Mouse (Mus musculus): ENCODE results near the gene Uox. TPM values are rescaled to one million over a fixed set of nuclear protein-coding genes. Genes with fewer than 3 reads are reported as not detected.
A peak's percentile ranks its signal among the peaks of the same experiment; 100 is the strongest.

Gene Uox
- not detected in 2 replicates for polyA plus RNA-seq (2016; fragmentation: Nextera tagmentation; extraction: Ambion mirVana)

DNA sequence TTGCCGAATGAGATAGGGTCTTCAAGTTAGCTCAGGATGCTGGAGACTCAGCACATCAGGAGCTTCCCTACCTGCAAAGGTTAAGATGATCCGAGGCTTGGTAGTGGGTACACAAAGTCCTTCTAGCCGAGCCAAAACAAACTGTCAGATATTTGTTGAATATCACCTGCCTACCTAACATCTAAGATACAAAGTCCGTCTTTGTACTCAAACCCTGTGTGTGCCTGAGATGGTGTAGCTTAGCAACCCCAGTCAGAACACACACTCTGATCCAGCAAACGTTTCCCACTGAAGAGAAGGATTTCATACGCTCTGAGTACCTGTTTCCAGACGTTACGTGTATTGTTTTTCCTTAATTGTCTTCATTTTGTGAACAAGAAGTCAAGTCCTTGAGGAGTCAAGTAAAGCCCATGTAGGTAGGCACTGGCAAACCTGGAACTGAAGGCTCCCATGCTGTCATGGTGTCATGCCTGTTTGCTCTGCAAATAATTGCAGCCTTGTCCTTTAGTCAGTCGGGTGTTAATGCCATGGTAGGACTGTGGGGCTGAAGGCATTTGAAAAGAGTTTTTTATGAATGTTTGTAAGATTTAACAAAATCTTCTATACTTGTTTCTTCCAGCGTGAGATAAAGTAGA is at the start of gene Uox:
TSS of gene Uox (plus strand) at position 279 of the 635 bp plus-strand sequence.
- H3K27ac ChIP-seq (replicated peaks) = no peak within 1 kb of the TSS
- H3K36me3 ChIP-seq (replicated peaks) = no peaks in the 10 kb centered on the region
- no peaks in the 10 kb centered on the region for H3K27me3 ChIP-seq (replicated peaks; ENCODE audit: low read depth, poor library complexity, severe bottlenecking)
- DNase-seq (ENCODE audit: low spot score) = no peak
- no peak within 1 kb of the TSS for H3K4me3 ChIP-seq
- no peaks in the 10 kb centered on the region for H3K9me3 ChIP-seq
- 86% methylated on average over 10 of the region's 10 CpGs for WGBS
- H3K4me1 ChIP-seq = 0 out of 2 replicates have a peak, but pooled peaks cover 8% of the 10 kb centered on the region

DNA sequence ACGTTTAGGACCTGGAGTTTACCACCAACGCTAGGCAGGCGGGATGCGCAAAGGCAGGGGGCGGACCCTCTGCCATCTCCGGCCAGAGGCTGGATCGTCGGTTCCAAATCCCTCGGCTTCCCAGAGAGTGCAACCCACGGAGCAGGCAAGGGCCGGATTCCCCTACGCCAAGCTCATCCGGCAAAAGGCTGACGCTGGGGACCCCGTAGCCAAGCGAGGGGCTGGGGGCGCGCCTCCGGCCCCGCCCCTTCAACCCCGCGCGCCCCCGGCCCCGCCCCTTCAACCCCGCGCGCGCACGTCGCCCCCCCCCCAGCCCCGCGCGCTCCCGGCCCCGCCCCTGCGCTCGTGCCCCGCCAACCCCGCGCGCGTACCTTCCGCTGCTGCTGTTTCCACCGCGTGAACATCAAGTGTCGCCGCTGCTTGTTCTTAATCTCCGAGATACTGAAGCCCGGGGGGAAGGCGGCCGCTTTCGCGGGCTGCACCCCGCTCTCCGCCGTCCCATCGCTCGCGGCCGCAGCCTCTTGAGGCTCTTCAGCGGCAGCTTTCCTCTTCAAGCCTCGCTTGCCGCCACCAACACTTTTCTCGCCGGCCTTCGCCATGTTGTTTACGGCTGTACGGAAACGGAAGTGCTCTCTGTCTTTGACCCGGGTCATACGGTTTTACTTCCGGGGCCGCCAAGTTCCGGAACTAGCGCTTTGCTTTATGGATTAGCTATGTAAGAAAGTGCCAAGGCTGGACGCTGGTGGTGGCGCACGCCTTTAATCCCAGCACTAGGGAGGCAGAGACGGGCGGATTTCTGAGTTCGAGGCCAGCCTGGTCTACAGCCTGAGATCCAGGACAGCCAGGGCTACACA is 49.2 kb upstream of the Uox start, which contains the start of gene Rpf1:
TSS of gene Rpf1 (minus strand) at position 632 of the 854 bp plus-strand sequence.
- Histone ChIP-seq H3K4me1 (peaks cover 8% of the 10 kb centered on the region), H3K36me3 (replicated peaks) (peaks cover 32% of the 10 kb centered on the region), H3K27ac (replicated peaks) (peak within 1 kb of the TSS; percentile 98), H3K9me3 (no peaks in the 10 kb centered on the region), H3K4me3 (peak within 1 kb of the TSS; percentile 90), H3K27me3 (replicated peaks; ENCODE audit: low read depth, poor library complexity, severe bottlenecking) (no peaks in the 10 kb centered on the region)
- peak; percentile 88 for DNase-seq (ENCODE audit: low spot score)
- under 1% methylated on average over 71 of the region's 82 CpGs for WGBS

DNA sequence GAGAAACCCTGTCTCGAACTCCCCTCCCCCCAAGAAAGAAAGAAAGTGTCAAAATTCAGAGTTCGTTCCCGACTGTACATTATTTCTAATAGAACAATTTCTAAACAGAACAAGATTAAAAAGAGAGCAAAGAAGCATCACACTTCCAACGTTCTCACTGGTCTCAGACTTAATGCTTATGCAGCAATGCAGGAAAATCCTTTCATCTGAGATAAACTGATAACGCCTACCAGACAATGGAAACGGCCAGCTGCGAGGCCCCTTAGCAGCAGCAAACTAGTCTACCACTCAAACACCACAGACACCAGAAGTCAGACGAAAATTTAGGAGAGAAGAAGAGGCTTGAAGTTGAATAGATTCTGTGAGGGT is 48.6 kb upstream of the Uox start:
- H3K9me3 ChIP-seq = no peaks in the 10 kb centered on the region
- no peaks in the 10 kb centered on the region for H3K27me3 ChIP-seq (replicated peaks; ENCODE audit: low read depth, poor library complexity, severe bottlenecking)
- 18% methylated on average over 8 of the region's 8 CpGs for WGBS
- no peak for DNase-seq (ENCODE audit: low spot score)
- peaks cover 26% of the 10 kb centered on the region for H3K36me3 ChIP-seq (replicated peaks)
- H3K4me1 ChIP-seq = peaks cover 8% of the 10 kb centered on the region
- peak overlapping the region; percentile 90 for H3K4me3 ChIP-seq
- H3K27ac ChIP-seq (replicated peaks) = peak overlapping the region; percentile 98

DNA sequence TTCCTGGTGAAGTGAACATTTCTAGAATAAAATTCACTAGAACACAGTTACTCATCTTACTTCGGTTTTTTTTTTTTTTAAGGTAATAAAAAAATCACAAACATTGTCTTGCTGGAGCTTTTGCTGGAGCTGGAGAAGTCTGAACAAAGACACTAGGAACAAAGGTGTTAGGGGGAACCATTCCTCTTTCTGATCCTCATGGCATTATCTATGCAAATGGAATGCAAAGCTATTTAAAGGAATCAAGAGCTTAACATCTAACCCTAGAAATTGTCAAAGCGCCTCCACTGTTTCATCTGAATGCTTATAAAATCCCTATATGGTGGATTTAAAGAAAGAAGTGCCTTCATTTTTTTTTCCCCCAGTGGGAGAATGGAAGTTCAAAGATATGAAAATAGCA is 41.9 kb upstream of the Uox start:
- H3K27me3 ChIP-seq (replicated peaks; ENCODE audit: low read depth, poor library complexity, severe bottlenecking) = no peaks in the 10 kb centered on the region
- DNase-seq (ENCODE audit: low spot score) = no peak
- no peaks in the 10 kb centered on the region for H3K36me3 ChIP-seq (replicated peaks)
- H3K9me3 ChIP-seq = no peaks in the 10 kb centered on the region
- no peak overlapping the region for H3K27ac ChIP-seq (replicated peaks)
- no peak overlapping the region for H3K4me3 ChIP-seq
- 45% methylated on average over 2 of the region's 2 CpGs for WGBS
- H3K4me1 ChIP-seq = no peaks in the 10 kb centered on the region

DNA sequence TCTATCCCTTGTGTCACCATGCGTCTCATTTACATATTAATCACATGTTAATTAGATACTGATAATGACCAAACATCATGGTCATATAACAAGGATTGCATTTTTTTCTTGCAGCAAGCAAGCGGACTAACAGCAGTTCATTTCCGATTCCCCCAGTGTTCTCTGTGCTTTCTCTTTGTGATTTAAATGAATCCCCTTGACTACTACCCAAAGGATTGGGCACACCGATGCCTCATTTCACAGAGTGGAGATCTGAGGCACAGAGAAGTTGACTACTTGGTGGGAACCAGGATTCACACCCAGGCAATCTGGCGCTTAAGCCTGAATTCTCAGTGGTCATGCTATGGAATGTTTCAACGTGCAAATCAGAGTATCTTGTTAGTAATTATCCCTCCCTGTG is 35.2 kb upstream of the Uox start:
- no peaks in the 10 kb centered on the region for H3K36me3 ChIP-seq (replicated peaks)
- no peaks in the 10 kb centered on the region for H3K9me3 ChIP-seq
- H3K4me3 ChIP-seq = no peak overlapping the region
- no peak for DNase-seq (ENCODE audit: low spot score)
- no peaks in the 10 kb centered on the region for H3K27me3 ChIP-seq (replicated peaks; ENCODE audit: low read depth, poor library complexity, severe bottlenecking)
- H3K4me1 ChIP-seq = no peaks in the 10 kb centered on the region
- WGBS = 68% methylated on average over 6 of the region's 6 CpGs
- no peak overlapping the region for H3K27ac ChIP-seq (replicated peaks)

DNA sequence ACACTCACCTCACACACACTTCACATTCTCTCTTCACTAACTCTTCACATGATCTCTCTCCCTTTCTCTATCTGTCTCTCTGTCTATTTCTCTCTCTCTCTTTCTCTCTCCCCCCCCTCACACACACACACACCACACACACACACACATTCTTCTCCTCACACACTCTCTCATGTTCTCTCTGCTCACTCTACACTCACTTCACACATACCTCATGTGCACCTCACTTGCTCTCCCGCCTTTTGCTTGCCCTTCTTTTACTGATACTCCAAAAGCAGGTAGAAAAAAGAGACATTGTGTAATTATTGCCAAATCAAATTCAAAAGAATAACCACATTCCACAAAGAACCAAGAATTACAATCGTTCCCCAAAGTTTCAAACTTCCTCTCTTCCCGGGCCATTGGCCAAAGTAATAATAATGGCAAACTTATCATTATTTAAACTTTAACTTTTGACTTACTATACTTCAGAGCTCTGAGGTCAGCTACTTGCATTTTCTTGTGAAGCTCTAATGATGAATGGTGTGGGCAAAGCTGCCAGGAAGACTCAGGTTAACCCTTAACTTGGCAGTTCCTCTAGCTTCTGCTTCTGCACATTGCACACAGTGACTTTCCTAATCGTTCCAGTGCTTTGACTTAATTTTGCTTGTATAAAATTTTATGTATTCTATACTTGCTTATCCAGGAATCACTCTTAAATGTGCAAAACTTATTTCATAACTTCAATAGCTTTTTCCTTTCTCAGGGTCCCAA is 29.5 kb upstream of the Uox start:
- Histone ChIP-seq H3K27ac (replicated peaks) (no peak overlapping the region), H3K4me3 (no peak overlapping the region), H3K27me3 (replicated peaks; ENCODE audit: low read depth, poor library complexity, severe bottlenecking) (no peaks in the 10 kb centered on the region), H3K36me3 (replicated peaks) (no peaks in the 10 kb centered on the region), H3K4me1 (no peaks in the 10 kb centered on the region), H3K9me3 (no peaks in the 10 kb centered on the region)
- DNase-seq (ENCODE audit: low spot score) = no peak
- 86% methylated on average over 4 of the region's 4 CpGs for WGBS

DNA sequence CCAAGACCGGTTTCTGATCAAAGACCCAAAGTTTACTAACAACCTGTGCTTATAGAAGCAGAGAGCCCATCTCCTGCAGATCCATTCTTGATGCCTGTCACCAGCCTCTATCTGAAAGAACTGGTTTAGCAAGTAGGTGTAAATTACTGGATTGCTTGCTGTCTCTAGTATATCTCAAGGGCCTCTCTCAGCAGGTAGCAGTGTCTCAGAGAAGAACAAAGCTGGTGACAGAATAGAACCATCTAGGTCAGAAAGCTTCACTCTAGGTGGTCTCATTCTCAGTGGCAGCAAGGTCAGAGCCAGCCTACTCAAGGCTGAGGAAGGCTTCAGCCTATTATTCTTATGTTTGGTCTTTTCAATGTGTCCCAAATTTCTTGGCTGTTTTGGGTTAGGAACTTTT is 26.6 kb upstream of the Uox start:
- H3K27ac ChIP-seq (replicated peaks) = no peak overlapping the region
- H3K4me1 ChIP-seq = no peaks in the 10 kb centered on the region
- no peaks in the 10 kb centered on the region for H3K36me3 ChIP-seq (replicated peaks)
- H3K27me3 ChIP-seq (replicated peaks; ENCODE audit: low read depth, poor library complexity, severe bottlenecking) = no peaks in the 10 kb centered on the region
- no peaks in the 10 kb centered on the region for H3K9me3 ChIP-seq
- no peak for DNase-seq (ENCODE audit: low spot score)
- 41% methylated on average over 1 of the region's 1 CpGs for WGBS
- no peak overlapping the region for H3K4me3 ChIP-seq

DNA sequence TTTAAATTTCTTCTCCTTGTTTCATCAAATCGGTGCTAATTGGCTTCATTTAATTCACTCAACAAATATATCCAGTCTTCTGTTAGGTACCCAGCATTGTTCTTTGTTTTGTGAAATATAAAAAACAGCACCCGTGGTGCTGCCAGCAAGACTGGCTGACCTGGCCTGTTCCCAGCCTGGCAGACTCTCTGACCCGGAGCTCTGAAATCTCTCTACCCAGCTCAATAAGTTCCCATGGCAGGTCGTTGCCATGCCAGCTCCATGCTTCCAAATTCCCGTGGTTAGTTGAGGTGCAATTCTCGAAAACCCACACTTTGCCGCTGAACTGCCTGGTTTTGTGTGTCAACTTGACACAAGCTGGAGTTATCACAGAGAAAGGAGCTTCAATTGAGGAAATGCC is 15.4 kb upstream of the Uox start:
- no peaks in the 10 kb centered on the region for H3K4me1 ChIP-seq
- H3K4me3 ChIP-seq = no peak overlapping the region
- no peaks in the 10 kb centered on the region for H3K27me3 ChIP-seq (replicated peaks; ENCODE audit: low read depth, poor library complexity, severe bottlenecking)
- H3K27ac ChIP-seq (replicated peaks) = no peak overlapping the region
- no peak for DNase-seq (ENCODE audit: low spot score)
- WGBS = 85% methylated on average over 7 of the region's 7 CpGs
- no peaks in the 10 kb centered on the region for H3K9me3 ChIP-seq
- no peaks in the 10 kb centered on the region for H3K36me3 ChIP-seq (replicated peaks)

DNA sequence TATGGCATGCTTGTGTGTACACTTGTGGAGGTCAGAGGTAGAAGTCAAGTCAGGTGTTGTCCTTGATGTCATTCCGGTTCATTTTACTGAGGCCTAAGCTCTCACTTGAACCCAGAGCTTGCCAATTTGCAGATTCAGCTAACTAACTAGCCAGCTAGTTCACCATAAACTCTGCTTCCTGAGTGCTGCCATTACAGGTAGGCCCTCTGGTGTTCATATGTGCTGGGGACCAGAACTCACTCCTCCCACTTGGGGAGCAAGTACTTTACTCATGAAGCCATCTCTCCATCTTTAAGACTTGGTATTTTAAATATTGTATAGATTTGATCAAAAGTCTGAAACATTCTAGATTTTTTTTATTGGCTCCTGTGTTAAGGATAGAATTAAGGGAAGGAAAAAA is 13.7 kb upstream of the Uox start:
- no peak overlapping the region for H3K4me3 ChIP-seq
- H3K27ac ChIP-seq (replicated peaks) = no peak overlapping the region
- no peak for DNase-seq (ENCODE audit: low spot score)
- no peaks in the 10 kb centered on the region for H3K36me3 ChIP-seq (replicated peaks)
- H3K4me1 ChIP-seq = no peaks in the 10 kb centered on the region
- 68% methylated on average over 1 of the region's 1 CpGs for WGBS
- no peaks in the 10 kb centered on the region for H3K9me3 ChIP-seq
- no peaks in the 10 kb centered on the region for H3K27me3 ChIP-seq (replicated peaks; ENCODE audit: low read depth, poor library complexity, severe bottlenecking)

DNA sequence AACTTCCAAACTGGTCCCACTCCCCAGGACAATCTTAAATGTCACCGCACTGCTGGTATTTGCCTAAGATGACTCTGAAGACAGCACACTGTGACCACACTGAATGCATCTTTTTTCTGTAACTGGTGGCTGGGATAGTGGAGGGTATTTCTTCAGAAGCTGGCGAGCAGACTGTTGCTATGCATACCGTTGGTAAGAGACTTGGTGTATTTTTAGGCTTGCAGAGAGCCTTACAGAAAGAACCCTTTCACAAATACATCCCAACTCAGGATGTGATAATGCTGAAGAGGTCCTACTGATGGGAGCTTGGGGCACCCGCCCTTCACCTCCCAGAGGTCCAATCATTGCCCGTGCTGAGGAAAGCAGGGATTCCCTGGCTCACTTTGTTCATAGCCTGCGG is 12.7 kb upstream of the Uox start:
- no peak overlapping the region for H3K27ac ChIP-seq (replicated peaks)
- H3K9me3 ChIP-seq = no peaks in the 10 kb centered on the region
- no peaks in the 10 kb centered on the region for H3K27me3 ChIP-seq (replicated peaks; ENCODE audit: low read depth, poor library complexity, severe bottlenecking)
- H3K4me1 ChIP-seq = no peaks in the 10 kb centered on the region
- no peak for DNase-seq (ENCODE audit: low spot score)
- WGBS = 84% methylated on average over 6 of the region's 6 CpGs
- H3K36me3 ChIP-seq (replicated peaks) = no peaks in the 10 kb centered on the region
- H3K4me3 ChIP-seq = no peak overlapping the region

DNA sequence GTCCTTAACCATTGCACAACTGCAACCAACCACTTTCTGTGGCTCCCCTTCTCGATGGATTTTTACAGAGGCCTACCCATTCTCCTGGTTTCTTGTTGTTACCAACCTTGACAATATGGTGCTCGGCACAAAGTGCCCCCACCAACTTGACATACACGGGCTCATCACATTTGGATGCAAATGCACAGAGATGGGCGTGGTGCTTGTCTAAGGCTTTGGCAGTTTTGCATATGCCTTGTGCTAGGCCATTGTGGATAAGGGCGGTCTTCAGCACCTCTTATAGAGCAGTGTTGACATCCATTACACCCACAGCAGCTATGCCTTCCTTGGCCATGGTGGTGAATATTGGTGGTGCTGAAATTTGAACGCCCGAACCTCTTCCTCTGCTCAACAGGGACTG is 7.3 kb upstream of the Uox start:
- WGBS = 90% methylated on average over 7 of the region's 7 CpGs
- H3K4me3 ChIP-seq = no peak overlapping the region
- no peak overlapping the region for H3K27ac ChIP-seq (replicated peaks)
- H3K4me1 ChIP-seq = peaks cover 11% of the 10 kb centered on the region; the same call in 1 of the 2 replicates
- no peaks in the 10 kb centered on the region for H3K27me3 ChIP-seq (replicated peaks; ENCODE audit: low read depth, poor library complexity, severe bottlenecking)
- H3K36me3 ChIP-seq (replicated peaks) = no peaks in the 10 kb centered on the region
- no peaks in the 10 kb centered on the region for H3K9me3 ChIP-seq
- DNase-seq (ENCODE audit: low spot score) = no peak

DNA sequence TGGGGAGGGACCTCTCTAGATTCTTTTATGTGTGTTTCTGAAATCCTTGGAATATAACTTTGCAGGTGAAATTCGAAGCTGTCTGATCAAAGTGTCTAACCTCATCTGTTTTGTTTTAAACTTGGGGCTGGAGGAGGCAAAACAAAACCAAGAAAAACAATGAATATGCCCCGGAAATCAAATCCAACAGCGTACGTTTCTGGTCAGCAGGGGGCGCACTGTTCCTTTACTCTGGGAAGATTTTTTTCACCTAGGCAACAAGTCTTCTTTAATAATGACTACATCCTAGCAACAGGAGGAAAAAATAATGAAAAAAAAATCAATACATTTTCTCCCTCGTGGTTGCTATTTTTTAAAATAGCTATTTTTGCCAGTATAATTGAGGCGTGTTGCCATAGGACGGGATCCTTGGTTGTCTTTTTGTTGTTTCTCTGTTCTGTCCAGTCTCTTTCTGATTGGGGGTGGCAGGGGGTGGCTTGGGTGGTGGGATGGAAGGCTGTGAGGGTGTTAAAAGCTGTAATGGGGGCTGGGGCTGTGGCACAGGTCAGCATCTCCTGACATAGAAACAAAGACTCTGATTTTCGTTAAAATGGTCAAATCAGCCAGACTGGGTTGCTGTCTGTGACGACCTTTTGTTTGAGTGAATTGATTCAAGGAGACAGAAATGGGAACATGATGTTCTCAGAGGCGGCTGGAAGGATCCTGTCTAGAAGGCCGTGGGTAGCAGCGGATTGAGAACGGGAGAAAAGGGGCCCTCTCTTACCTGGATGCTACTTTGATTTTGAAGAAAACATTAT is 5.8 kb upstream of the Uox start:
- Histone ChIP-seq H3K4me1 (peaks cover 13% of the 10 kb centered on the region; the same call in 1 of the 2 replicates), H3K4me3 (no peak overlapping the region), H3K9me3 (no peaks in the 10 kb centered on the region), H3K27me3 (replicated peaks; ENCODE audit: low read depth, poor library complexity, severe bottlenecking) (no peaks in the 10 kb centered on the region), H3K36me3 (replicated peaks) (no peaks in the 10 kb centered on the region), H3K27ac (replicated peaks) (peak overlapping the region; percentile 60; the same call in 1 of the 2 replicates)
- 25% methylated on average over 14 of the region's 14 CpGs for WGBS
- peak; percentile 84 for DNase-seq (ENCODE audit: low spot score)
